Mouse (Mus musculus): Measurements from ENCODE around the gene Zfp935. TPM values are rescaled to one million over a fixed set of nuclear protein-coding genes. Genes with fewer than 3 reads are reported as not detected.
A peak's percentile ranks its signal among the peaks of the same experiment; 100 is the strongest.
"Not testable (repeated sequence)": the region's sequence is repeated elsewhere in the genome, so short reads cannot be mapped to it uniquely, and the experiment has no call there.

Zfp935 gene
- not detected in 2 replicates for polyA plus RNA-seq (2012; rRNA removed)

DNA sequence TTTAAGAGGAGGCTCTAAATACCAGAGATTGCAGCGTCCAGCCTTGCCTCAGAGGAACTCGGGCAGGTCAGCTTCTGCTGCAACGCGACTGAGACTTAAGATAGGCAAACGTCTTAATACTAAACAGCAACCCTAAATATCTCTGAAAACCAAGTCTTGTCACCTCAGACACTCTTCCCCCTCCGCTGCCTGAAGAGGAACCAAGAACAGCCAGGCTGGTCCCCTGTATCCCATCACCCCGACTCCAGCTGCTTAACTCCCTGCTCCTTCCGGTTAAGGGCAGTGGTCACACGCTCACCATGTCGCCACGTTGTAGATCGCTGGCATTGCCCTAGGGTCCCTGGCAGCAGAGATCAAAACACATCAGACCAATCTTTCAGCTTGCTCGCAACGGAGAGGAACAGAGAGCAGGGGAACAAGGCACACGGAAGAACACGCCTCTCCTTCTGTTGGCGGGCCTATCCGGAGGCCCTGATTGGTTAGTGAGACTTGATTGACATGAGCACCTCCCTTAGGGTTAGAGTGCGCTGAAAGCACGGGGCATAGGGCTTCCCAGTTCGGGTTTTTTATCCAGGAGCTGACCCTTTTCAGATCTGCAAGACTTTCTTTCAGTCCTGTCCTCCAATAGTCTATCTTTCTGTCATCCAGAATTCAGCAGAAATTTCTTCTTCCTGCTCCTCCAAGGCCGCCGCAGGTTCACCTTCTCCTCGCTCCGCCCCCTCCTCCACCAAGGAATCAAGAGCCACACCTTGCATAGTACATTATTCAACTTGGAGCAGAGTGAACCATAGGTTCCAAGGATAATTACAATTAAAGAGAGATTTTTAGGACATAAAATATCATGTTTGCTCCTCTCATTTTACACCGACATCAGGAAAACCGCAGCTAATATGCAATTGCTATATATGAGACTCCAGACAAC is at the start of gene Zfp935:
Gene Zfp935, minus strand, starts transcription at position 323 of the 922 bp plus-strand sequence.
- peak; percentile 55 for DNase-seq (ENCODE audit: low spot score)

DNA sequence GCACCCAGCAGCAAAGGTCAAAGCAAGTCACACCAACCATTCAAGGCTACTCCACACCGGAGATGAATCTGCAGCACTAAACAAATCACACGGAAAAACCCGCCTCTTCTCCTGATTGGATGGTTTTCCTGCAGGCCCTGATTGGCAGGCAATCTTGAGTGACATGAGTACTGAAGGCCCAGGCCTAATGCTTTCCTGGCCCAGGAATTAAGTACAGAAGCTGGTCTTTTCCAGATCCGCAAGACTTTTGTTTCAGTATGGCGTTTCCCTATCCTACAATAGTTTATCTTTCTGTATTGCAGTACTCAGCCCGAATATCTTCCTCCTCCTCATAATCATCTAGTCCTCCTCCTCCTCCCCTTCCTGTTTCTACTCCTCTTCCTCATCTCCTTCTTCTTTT is 12.8 kb upstream of the Zfp935 start, which contains the start of gene Zfp934:
Gene Zfp934, minus strand, starts transcription at position 101 of the 400 bp plus-strand sequence.
- not testable (repeated sequence) for DNase-seq (ENCODE audit: low spot score)

DNA sequence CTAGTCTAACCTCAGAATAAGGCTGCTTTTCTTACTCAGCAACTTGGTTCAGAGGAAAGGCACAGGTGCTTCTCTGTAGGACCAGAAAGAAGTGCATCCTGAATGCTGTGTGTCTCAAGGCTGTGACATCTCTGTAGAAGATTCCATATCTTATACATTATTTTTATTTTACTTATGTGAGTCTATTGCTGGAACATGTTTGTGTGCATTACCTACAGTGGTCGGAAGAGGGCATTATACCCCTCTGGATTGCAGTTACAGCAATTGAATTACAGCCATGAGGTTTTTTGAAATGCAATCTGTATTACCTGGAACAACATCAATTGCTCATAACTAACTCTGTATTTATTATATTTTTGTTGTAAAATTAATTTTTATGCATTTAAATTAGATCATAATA is 3.4 kb upstream of the Zfp935 start:
- DNase-seq (ENCODE audit: low spot score), result not testable (repeated sequence)

DNA sequence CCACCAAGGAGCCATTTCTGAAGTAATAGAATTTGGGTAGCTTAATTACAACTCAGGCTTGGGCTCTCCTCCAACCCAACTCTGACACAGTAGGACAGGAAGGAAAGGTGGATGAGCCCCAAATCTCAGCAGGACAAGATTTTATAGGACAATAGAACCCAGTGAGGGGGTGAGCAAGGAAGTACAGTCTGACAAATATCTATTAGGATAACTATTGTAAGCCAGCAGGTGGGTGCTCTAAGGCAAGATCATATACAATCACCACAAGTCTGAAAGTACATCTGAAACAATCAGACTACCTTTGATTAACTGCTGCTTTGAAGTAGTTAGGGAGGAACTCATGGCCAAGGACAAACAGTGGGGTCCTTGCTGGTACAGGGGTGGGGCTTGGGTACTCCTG is 28.2 kb downstream of the Zfp935 start:
- DNase-seq (ENCODE audit: low spot score), result not testable (repeated sequence)

DNA sequence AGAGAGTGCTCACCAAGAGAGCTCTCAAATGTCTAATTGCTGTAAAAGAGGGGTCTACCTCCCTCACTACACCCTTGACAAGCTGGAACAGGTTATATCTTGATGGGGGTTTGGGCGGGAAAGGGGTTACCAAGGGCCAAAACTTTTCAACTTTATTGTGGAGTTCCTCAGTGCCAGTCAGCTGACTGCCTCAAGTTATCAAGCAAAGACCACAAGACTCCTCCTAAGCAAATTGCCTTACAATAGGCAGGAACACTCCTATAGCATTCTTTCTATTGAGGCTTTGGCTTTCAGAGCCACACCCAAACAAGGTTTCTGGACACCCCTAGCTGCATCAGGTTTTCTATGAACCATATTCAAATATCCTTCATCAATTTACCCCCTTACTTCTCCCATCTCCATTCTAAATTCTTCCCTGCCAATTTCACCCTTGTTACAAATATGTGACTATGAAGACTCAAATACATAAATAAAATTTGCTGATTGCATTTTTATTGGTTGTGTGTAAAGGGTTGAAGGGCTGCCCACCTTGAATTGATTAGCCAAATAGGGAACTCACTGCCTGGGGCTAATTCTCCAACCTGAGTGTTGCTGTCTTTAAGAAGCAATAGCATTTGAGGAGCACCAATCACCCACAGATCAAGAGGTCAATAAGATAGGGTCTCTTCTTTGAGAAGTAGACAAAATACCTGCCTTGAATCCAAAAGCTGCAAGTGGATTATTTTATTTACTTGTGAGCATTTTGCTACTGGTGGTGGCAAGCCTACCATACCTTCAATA is 47.5 kb downstream of the Zfp935 start:
- not testable (repeated sequence) for DNase-seq (ENCODE audit: low spot score)

DNA sequence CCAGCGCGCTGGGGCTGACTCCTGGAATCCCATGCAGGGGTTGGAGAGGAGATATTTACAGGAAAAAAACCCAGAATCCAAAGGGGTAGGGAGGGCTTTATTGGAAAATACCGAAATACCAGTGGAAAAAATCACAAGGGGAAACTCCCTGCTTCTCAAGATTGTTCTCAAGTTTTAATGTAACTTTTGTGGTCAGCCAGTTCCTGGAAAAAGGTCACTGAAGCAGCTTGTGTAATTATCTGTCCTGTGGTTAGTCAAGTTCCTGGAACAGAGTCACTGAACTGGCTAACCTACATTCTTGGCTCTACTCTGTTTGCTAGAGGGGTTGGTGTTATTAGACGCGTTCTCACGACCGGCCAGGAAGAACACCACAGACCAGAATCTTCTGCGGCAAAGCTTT is 85.7 kb downstream of the Zfp935 start:
- DNase-seq (ENCODE audit: low spot score), result not testable (repeated sequence)

DNA sequence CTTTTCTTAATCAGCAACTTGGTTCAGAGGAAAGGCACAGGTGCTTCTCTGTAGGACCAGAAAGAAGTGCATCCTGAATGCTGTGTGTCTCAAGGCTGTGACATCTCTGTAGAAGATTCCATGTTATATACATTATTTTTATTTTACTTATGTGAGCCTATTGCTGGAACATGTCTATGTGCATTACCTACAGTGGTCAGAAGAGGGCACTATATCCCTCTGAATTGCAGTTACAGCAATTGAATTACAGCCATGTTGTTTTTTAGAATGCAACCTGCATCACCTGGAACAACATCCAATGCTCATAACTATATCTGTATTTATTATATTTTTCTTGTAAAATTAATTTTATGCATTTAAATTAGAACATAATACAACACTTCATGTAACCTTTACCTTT is 88.4 kb downstream of the Zfp935 start:
- DNase-seq (ENCODE audit: low spot score), result not testable (repeated sequence)

DNA sequence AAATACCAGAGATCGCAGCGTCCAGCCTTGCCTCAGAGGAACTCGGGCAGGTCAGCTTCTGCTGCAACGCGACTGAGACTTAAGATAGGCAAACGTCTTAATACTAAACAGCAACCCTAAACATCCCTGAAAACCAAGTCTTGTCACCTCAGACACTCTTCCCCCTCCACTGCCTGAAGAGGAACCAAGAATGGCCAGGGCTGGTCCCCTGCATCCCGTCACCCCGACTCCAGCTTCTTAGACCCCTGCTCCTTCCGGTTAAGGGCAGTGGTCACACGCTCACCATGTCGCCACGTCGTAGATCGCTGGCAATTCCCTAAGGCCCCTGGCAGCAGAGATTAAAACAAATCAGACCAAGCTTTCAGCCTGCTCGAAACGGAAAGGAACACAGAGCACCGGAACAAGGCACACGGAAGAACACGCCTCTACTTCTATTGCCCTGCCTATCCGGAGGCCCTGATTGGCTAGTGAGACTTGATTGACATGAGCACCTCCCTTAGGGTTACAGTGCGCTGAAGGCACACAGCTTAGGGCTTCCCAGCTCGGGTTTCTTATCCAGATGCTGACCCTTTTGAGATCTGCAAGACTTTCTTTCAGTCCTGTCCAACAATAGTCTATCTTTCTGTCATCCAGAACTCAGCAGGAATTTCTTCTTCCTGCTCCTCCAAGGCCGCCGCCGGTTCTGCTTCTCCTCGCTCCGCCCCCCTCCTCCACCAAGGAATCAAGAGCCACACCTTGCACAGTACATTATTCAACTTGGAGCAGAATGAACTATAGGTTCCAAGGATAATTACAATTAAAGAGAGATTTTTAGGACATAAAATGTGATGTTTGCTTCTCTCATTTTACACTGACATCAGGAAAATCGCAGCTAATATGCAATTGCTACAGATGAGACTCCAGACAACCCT is 91.6 kb downstream of the Zfp935 start, which contains the start of gene Gm49359:
Gene Gm49359, minus strand, starts transcription at position 409 of the 911 bp plus-strand sequence.
- DNase-seq (ENCODE audit: low spot score), result peak; percentile 55

Other genes starting within 250 kb of the Zfp935 start
- 3.1 and 3.2 TPM in 2 replicates for gene Gm3604, start 175.3 kb downstream of the Zfp935 start, polyA plus RNA-seq (2012; rRNA removed)
- 7.8 and 8.0 TPM in 2 replicates for gene Gm49359, start 91.7 kb downstream of the Zfp935 start, polyA plus RNA-seq (2012; rRNA removed)
- gene Zfp934, start 12.7 kb upstream of the Zfp935 start, polyA plus RNA-seq (2012; rRNA removed), result 10.9 and 12.0 TPM in 2 replicates
- 5.8 and 5.9 TPM in 2 replicates for gene 6720489N17Rik, start 65.7 kb upstream of the Zfp935 start, polyA plus RNA-seq (2012; rRNA removed)
- gene Platr25, start 202.2 kb upstream of the Zfp935 start, polyA plus RNA-seq (2012; rRNA removed), result 14.4 and 14.8 TPM in 2 replicates
- 2.8 and 3.5 TPM in 2 replicates for gene Gm5141, start 227.3 kb upstream of the Zfp935 start, polyA plus RNA-seq (2012; rRNA removed)